Mouse (Mus musculus) bone marrow, adult 2 months (tissue): ENCODE data around the gene Rbpj. TPM values are rescaled to one million over a fixed set of nuclear protein-coding genes. Genes with fewer than 3 reads are reported as not detected.
"Not testable (repeated sequence)": the region's sequence is repeated elsewhere in the genome, so short reads cannot be mapped to it uniquely, and the experiment has no call there.

ENCODE experiments used
- H3K27ac ChIP-seq: fragments of 200-500 bp; 2 replicates; pipeline ENCODE4 v1.5.1; 2012; ENCODE audit warnings: low read depth, mild to moderate bottlenecking, control low read depth, inconsistent platforms, low read length; ENCODE audit not compliant: control insufficient read depth, poor library complexity, insufficient read depth
- H3K4me1 ChIP-seq: fragments of 200-500 bp; 2 replicates; pipeline ENCODE4 v1.6.1; 2011; ENCODE audit warnings: low read length; ENCODE audit not compliant: control insufficient read depth, insufficient read depth
- H3K4me3 ChIP-seq: fragments of 200-500 bp; replicated peaks from 2 replicates; pipeline ENCODE3; 2011; ENCODE audit warnings: mild to moderate bottlenecking, low read depth, low read length, control low read depth; ENCODE audit not compliant: control insufficient read depth
- CTCF ChIP-seq: fragments of 200-500 bp; IDR thresholded peaks from 2 replicates; pipeline ENCODE4 v1.5.1; 2011; ENCODE audit warnings: low read length, control low read depth; ENCODE audit not compliant: control insufficient read depth, insufficient read depth
- POLR2A ChIP-seq: fragments of 200-500 bp; IDR thresholded peaks from 2 replicates; pipeline ENCODE4 v1.6.1; 2011; ENCODE audit warnings: low read depth, mild to moderate bottlenecking, control low read depth, low read length, borderline replicate concordance; ENCODE audit not compliant: control insufficient read depth
- WGBS: fragments of 180-500 bp; shearing (Covaris S2); methylation state at CpG from one replicate; pipeline ENCODE4 v1.1.7; 2018; 5-methylcytosine and 5-hydroxymethylcytosine counted together
- polyA plus RNA-seq: library from polyadenylated mRNA; stranded (reverse); fragments of >200 nt; gene quantifications from 2 replicates; pipeline ENCODE4 v1.2.4, GENCODE M21; 2011; ENCODE audit warnings: low replicate concordance; ENCODE audit not compliant: missing spikeins, insufficient read depth, insufficient read length

Rbpj gene
- polyA plus RNA-seq, 1 experiment = 26.0 TPM

GRCm38 (mm10) chr5:53656596-53656995, 190.6 kb downstream of the Rbpj start:
- H3K4me1 ChIP-seq = peaks cover 1% of the 10 kb centered on the region
- TF ChIP-seq POLR2A = no peak
- no peak for TF ChIP-seq CTCF
- H3K4me3 ChIP-seq = no peak overlapping the region
- no peak overlapping the region for H3K27ac ChIP-seq
- WGBS = 26% methylated on average over 1 of the region's 1 CpGs

GRCm38 (mm10) chr5:53657925-53658324, 192.0 kb downstream of the Rbpj start:
- H3K4me3 ChIP-seq = no peak overlapping the region
- WGBS = 83% methylated on average over 6 of the region's 6 CpGs

GRCm38 (mm10) chr5:53661508-53661907, 195.6 kb downstream of the Rbpj start:
- peaks cover 1% of the 10 kb centered on the region for H3K4me1 ChIP-seq
- H3K4me3 ChIP-seq = no peak overlapping the region
- WGBS = 8% methylated on average over 2 of the region's 2 CpGs
- no peak overlapping the region for H3K27ac ChIP-seq
- TF ChIP-seq POLR2A (no peak), CTCF (no peak)

More at GRCm38 (mm10) chr5:53657925-53658324, 192.0 kb downstream of the Rbpj start:
- no peak overlapping the region for H3K27ac ChIP-seq
- TF ChIP-seq POLR2A (no peak), CTCF (0 out of 2 replicates have a peak, but pooled peaks have one; percentile 5)
- peaks cover 1% of the 10 kb centered on the region for H3K4me1 ChIP-seq

- Histone ChIP-seq H3K27ac (no peak overlapping the region), H3K4me3 (no peak overlapping the region), H3K4me1 (peaks cover 1% of the 10 kb centered on the region)
- WGBS = 18% methylated on average over 1 of the region's 1 CpGs
- TF ChIP-seq CTCF (no peak), POLR2A (no peak)
Observed at GRCm38 (mm10) chr5:53662413-53662812, 196.5 kb downstream of the Rbpj start.

GRCm38 (mm10) chr5:53663665-53664064, 197.7 kb downstream of the Rbpj start:
- Histone ChIP-seq H3K27ac (no peak overlapping the region), H3K4me1 (peaks cover 1% of the 10 kb centered on the region), H3K4me3 (no peak overlapping the region)
- no peak for TF ChIP-seq POLR2A
- no peak for TF ChIP-seq CTCF

- H3K4me3 ChIP-seq = no peak overlapping the region
- 79% methylated on average over 5 of the region's 5 CpGs for WGBS
- TF ChIP-seq CTCF (no peak), POLR2A (no peak)
Observed at GRCm38 (mm10) chr5:53668021-53668420, 202.1 kb downstream of the Rbpj start.

GRCm38 (mm10) chr5:53670321-53670938, 204.5 kb downstream of the Rbpj start:
- no peaks in the 10 kb centered on the region for H3K4me1 ChIP-seq
- 73% methylated on average over 10 of the region's 10 CpGs for WGBS
- H3K27ac ChIP-seq = no peak overlapping the region
- no peak overlapping the region for H3K4me3 ChIP-seq
- TF ChIP-seq CTCF = no peak
- no peak for TF ChIP-seq POLR2A

More at GRCm38 (mm10) chr5:53668021-53668420, 202.1 kb downstream of the Rbpj start:
- Histone ChIP-seq H3K27ac (no peak overlapping the region), H3K4me1 (no peaks in the 10 kb centered on the region)

GRCm38 (mm10) chr5:53671507-53671906, 205.6 kb downstream of the Rbpj start:
- Histone ChIP-seq H3K27ac (no peak overlapping the region), H3K4me1 (no peaks in the 10 kb centered on the region), H3K4me3 (no peak overlapping the region)
- WGBS = 76% methylated on average over 4 of the region's 4 CpGs
- TF ChIP-seq POLR2A = no peak
- TF ChIP-seq CTCF = no peak

- WGBS = 40% methylated on average over 5 of the region's 5 CpGs
- TF ChIP-seq POLR2A (no peak), CTCF (peak; percentile 76)
- Histone ChIP-seq H3K4me3 (no peak overlapping the region), H3K4me1 (no peaks in the 10 kb centered on the region), H3K27ac (no peak overlapping the region)
Observed at GRCm38 (mm10) chr5:53672352-53672751, 206.4 kb downstream of the Rbpj start.

- H3K4me3 ChIP-seq, H3K4me1 ChIP-seq, H3K27ac ChIP-seq: not testable (repeated sequence)
- WGBS = 85% methylated on average over 6 of the region's 6 CpGs
Observed at GRCm38 (mm10) chr5:53673493-53674150, 207.7 kb downstream of the Rbpj start.
